Mouse (Mus musculus) midbrain, embryonic 11.5 days (tissue): Measurements from ENCODE around the gene Actn1. TPM values are rescaled to one million over a fixed set of nuclear protein-coding genes. Genes with fewer than 3 reads are reported as not detected.

Source experiments
- ATAC-seq: fragments of 200-750 bp; cut with Nextera tagmentation; 2 replicates; pipeline ENCODE4 v1.8.0; 2017; ENCODE audit warnings: moderate TSS enrichment, moderate library complexity; ENCODE audit not compliant: low FRiP score
- DNase-seq: peaks from one replicate; pipeline ENCODE4 v3.0.0; 2015; ENCODE audit warnings: low spot score; ENCODE audit errors: missing footprints
- H3K27ac ChIP-seq: fragments of 300-500 bp; sonication (generic); 2 replicates; pipeline ENCODE4 v1.5.1; 2014; ENCODE audit warnings: low read depth, low read length
- H3K27me3 ChIP-seq: fragments of 300-500 bp; sonication (generic); 2 replicates; pipeline ENCODE4 v1.6.1; 2014; ENCODE audit warnings: mild to moderate bottlenecking, low read length, moderate library complexity, mixed read lengths; ENCODE audit not compliant: control insufficient read depth, insufficient read depth
- H3K36me3 ChIP-seq: fragments of 300-500 bp; sonication (generic); 2 replicates; pipeline ENCODE4 v1.6.1; 2014; ENCODE audit warnings: mild to moderate bottlenecking, low read length, moderate library complexity, mixed read lengths; ENCODE audit not compliant: control insufficient read depth, insufficient read depth
- H3K4me1 ChIP-seq: fragments of 300-500 bp; sonication (generic); 2 replicates; pipeline ENCODE4 v1.6.1; 2014; ENCODE audit warnings: low read length; ENCODE audit not compliant: control insufficient read depth, insufficient read depth
- H3K4me2 ChIP-seq: fragments of 300-500 bp; sonication (generic); 2 replicates; pipeline ENCODE4 v1.6.1; 2014; ENCODE audit warnings: mild to moderate bottlenecking, moderate library complexity
- H3K4me3 ChIP-seq: fragments of 300-500 bp; sonication (generic); 2 replicates; pipeline ENCODE4 v1.5.1; 2014; ENCODE audit warnings: low read depth, low read length
- H3K9ac ChIP-seq: fragments of 300-500 bp; sonication (generic); 2 replicates; pipeline ENCODE4 v1.6.1; 2014; ENCODE audit warnings: low read length
- H3K9me3 ChIP-seq: fragments of 300-500 bp; sonication (generic); 2 replicates; pipeline ENCODE4 v1.6.1; 2016; ENCODE audit warnings: low read length; ENCODE audit not compliant: control insufficient read depth
- WGBS: fragments of 180-500 bp; shearing (Covaris S2); extraction: QIAGEN DNeasy Blood & Tissue Kit; methylation state at CpG from one replicate; pipeline ENCODE4 v1.1.7; 2014; 5-methylcytosine and 5-hydroxymethylcytosine counted together
- polyA plus RNA-seq: library from polyadenylated mRNA; unstranded; fragments of >200 nt; fragmentation: Nextera tagmentation; extraction: Ambion mirVana; gene quantifications from 2 replicates; pipeline ENCODE4 v1.2.1, GENCODE M21; 2014

Actn1 gene
- polyA plus RNA-seq, 1 experiment from 2014 or later: 19.9 TPM

GRCm38 (mm10) chr12:80224241-80224731 is 35.9 kb downstream of the Actn1 start:
- ATAC-seq (no peak), DNase-seq (peak; percentile 85)
- Histone ChIP-seq H3K9ac (no peak overlapping the region), H3K9me3 (no peaks in the 10 kb centered on the region), H3K4me1 (peaks cover 16% of the 10 kb centered on the region), H3K4me2 (no peak overlapping the region), H3K27me3 (no peaks in the 10 kb centered on the region), H3K27ac (no peak overlapping the region), H3K36me3 (no peaks in the 10 kb centered on the region), H3K4me3 (no peak overlapping the region)
- 56% methylated on average over 8 of the region's 8 CpGs for WGBS

DNA sequence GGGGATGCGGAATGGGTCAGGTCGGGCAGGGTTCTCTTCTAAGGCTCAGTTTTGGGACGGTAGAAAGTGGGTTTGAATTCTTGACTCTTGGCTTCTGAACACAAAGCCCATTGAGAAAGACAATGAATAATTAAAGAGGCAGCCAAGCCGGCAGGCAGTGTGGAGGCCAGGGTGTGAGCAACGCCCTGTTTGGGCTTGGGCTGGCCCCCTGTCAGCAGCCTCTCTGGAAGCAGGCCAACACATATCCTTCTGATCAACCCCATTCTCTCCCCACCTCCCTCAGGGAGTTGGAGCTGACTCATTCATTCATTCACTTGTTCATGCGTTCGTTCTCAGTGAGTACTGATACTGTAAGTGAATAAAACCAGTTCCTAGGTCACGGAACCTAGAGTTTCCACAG is 36.7 kb downstream of the Actn1 start:
- WGBS: 40% methylated on average over 8 of the region's 8 CpGs

DNA sequence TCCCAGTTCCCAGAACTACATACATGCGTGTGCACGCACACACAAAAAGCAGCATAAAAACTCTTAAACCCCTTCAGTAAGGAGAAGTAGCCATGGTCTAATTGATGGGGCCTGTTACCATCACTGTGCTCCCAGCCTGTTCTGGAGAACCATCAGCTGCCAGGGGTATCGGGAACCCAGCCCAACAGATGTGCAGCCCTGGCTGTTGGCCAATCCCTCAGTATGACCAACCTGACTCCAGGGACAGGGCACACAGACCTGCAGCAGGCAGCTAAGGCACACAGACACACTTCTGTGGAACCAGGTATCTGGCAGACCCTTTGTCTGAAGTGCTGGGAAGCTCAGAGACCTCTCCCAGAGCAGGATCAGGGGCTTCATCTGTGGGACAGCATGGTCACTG is 37.7 kb downstream of the Actn1 start:
- Histone ChIP-seq H3K4me2 (no peak overlapping the region), H3K27me3 (no peaks in the 10 kb centered on the region), H3K36me3 (no peaks in the 10 kb centered on the region), H3K4me3 (no peak overlapping the region), H3K27ac (no peak overlapping the region), H3K9me3 (no peaks in the 10 kb centered on the region), H3K9ac (no peak overlapping the region), H3K4me1 (peaks cover 9% of the 10 kb centered on the region; the same call in 1 of the 2 replicates)
- ATAC-seq (no peak), DNase-seq (no peak)
- 98% methylated on average over 3 of the region's 3 CpGs for WGBS

More for the DNA sequence above, 36.7 kb downstream of the Actn1 start:
- Histone ChIP-seq H3K36me3 (no peaks in the 10 kb centered on the region), H3K9me3 (no peaks in the 10 kb centered on the region), H3K9ac (no peak overlapping the region), H3K4me2 (no peak overlapping the region), H3K27me3 (no peaks in the 10 kb centered on the region), H3K27ac (no peak overlapping the region), H3K4me3 (no peak overlapping the region), H3K4me1 (peaks cover 14% of the 10 kb centered on the region)
- ATAC-seq: 0 out of 2 replicates have a peak, but pooled peaks have one; percentile 54
- no peak for DNase-seq

GRCm38 (mm10) chr12:80220260-80221038 is 39.7 kb downstream of the Actn1 start:
- WGBS: 89% methylated on average over 14 of the region's 14 CpGs
- Histone ChIP-seq H3K4me1 (peaks cover 9% of the 10 kb centered on the region; the same call in 1 of the 2 replicates), H3K4me2 (no peak overlapping the region), H3K4me3 (no peak overlapping the region), H3K9me3 (no peaks in the 10 kb centered on the region), H3K36me3 (no peaks in the 10 kb centered on the region), H3K27ac (no peak overlapping the region), H3K27me3 (no peaks in the 10 kb centered on the region), H3K9ac (no peak overlapping the region)
- DNase-seq: no peak
- no peak for ATAC-seq

- no peak for DNase-seq
- H3K27ac ChIP-seq: no peak overlapping the region
- no peaks in the 10 kb centered on the region for H3K36me3 ChIP-seq
- H3K9ac ChIP-seq: no peak overlapping the region
- no peak overlapping the region for H3K4me2 ChIP-seq
- no peak overlapping the region for H3K4me3 ChIP-seq
- 78% methylated on average over 3 of the region's 3 CpGs for WGBS
- no peak for ATAC-seq
- peaks cover 8% of the 10 kb centered on the region; the same call in 1 of the 2 replicates for H3K4me1 ChIP-seq
- no peaks in the 10 kb centered on the region for H3K9me3 ChIP-seq
- H3K27me3 ChIP-seq: no peaks in the 10 kb centered on the region
These were observed 41.4 kb downstream of the Actn1 start for GRCm38 (mm10) chr12:80218784-80219183.

- ATAC-seq (no peak), DNase-seq (no peak)
- 76% methylated on average over 4 of the region's 4 CpGs for WGBS
- Histone ChIP-seq H3K9me3 (no peaks in the 10 kb centered on the region), H3K4me2 (no peak overlapping the region), H3K27ac (no peak overlapping the region), H3K27me3 (no peaks in the 10 kb centered on the region), H3K36me3 (no peaks in the 10 kb centered on the region), H3K4me3 (no peak overlapping the region), H3K9ac (no peak overlapping the region), H3K4me1 (0 out of 2 replicates have a peak, but pooled peaks cover 1% of the 10 kb centered on the region)
These were observed 42.0 kb downstream of the Actn1 start for GRCm38 (mm10) chr12:80218045-80218611.

DNA sequence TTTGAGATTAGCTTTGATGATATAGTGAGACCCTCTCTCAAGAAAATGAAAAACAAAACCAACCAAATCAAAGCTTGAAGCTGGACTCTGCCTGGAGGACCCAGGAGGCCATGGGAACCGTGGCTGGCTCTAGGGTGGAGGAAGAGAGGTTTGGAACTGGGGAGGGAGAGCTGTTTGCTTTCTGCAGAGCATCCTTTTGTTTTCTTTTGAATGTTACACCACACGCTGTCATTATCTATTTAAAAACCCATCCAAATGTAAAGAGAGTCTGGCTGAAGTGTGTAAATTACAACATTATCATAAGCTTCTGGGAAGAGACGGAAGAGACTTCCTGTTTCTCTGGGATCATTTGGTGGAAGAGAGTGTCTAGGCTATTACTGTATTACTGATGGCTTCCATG is 43.1 kb downstream of the Actn1 start:
- no peaks in the 10 kb centered on the region for H3K27me3 ChIP-seq
- H3K4me3 ChIP-seq: no peak overlapping the region
- H3K4me1 ChIP-seq: no peaks in the 10 kb centered on the region
- H3K4me2 ChIP-seq: no peak overlapping the region
- DNase-seq (no peak), ATAC-seq (no peak)
- no peak overlapping the region for H3K9ac ChIP-seq
- no peak overlapping the region for H3K27ac ChIP-seq
- WGBS: 60% methylated on average over 3 of the region's 3 CpGs
- H3K9me3 ChIP-seq: no peaks in the 10 kb centered on the region
- H3K36me3 ChIP-seq: no peaks in the 10 kb centered on the region

GRCm38 (mm10) chr12:80216258-80216881 is 43.8 kb downstream of the Actn1 start:
- Histone ChIP-seq H3K27ac (no peak overlapping the region), H3K27me3 (no peaks in the 10 kb centered on the region), H3K9ac (no peak overlapping the region), H3K4me1 (no peaks in the 10 kb centered on the region), H3K9me3 (no peaks in the 10 kb centered on the region), H3K4me3 (no peak overlapping the region), H3K4me2 (no peak overlapping the region), H3K36me3 (no peaks in the 10 kb centered on the region)
- no peak for ATAC-seq
- 69% methylated on average over 6 of the region's 6 CpGs for WGBS
- no peak for DNase-seq

DNA sequence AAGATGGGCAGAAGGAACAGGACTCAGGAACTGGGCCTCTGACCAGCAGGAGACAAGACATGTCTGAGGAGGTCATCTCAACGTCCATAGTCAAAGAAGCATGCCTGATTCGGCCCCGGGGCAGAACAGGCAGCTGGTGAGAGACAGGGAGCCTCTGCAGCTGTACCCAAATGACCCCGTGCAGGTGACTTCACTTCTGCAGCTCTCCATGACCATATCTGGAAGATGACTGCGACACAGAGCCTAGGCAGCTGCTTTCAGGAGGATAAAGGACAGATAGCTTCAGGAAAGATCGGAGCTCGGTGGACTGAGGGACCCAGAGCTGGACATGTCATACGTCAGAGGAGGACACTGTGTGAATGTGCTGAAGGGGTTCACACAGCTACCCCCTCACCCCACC is 46.4 kb downstream of the Actn1 start:
- no peak overlapping the region for H3K4me3 ChIP-seq
- H3K27ac ChIP-seq: no peak overlapping the region
- ATAC-seq (no peak), DNase-seq (no peak)
- no peaks in the 10 kb centered on the region for H3K4me1 ChIP-seq
- no peaks in the 10 kb centered on the region for H3K27me3 ChIP-seq
- WGBS: 84% methylated on average over 8 of the region's 8 CpGs
- H3K4me2 ChIP-seq: no peak overlapping the region
- no peaks in the 10 kb centered on the region for H3K9me3 ChIP-seq
- H3K9ac ChIP-seq: no peak overlapping the region
- H3K36me3 ChIP-seq: no peaks in the 10 kb centered on the region
